Mouse (Mus musculus): Measurements from ENCODE around the gene Smoc1. TPM values are rescaled to one million over a fixed set of nuclear protein-coding genes. Genes with fewer than 3 reads are reported as not detected.

Smoc1 gene
- polyA plus RNA-seq, 1 experiment from 2014 or later = 7.3 TPM

GRCm38 (mm10) chr12:81105721-81106633 lies 79.4 kb downstream of the Smoc1 start:
- H3K4me2 ChIP-seq = no peak overlapping the region
- H3K4me3 ChIP-seq = no peak overlapping the region
- H3K27ac ChIP-seq (replicated peaks) = no peak overlapping the region
- H3K9ac ChIP-seq = no peak overlapping the region
- 82% methylated on average over 12 of the region's 12 CpGs for WGBS
- no peaks in the 10 kb centered on the region for H3K9me3 ChIP-seq
- peaks cover 16% of the 10 kb centered on the region for H3K4me1 ChIP-seq
- no peak for ATAC-seq (ENCODE audit: extremely low read depth, insufficient number of reproducible peaks, low FRiP score, low TSS enrichment)
- H3K27me3 ChIP-seq (replicated peaks) = no peaks in the 10 kb centered on the region
- H3K36me3 ChIP-seq = no peaks in the 10 kb centered on the region

GRCm38 (mm10) chr12:81107278-81108100 lies 80.9 kb downstream of the Smoc1 start:
- Histone ChIP-seq H3K9me3 (no peaks in the 10 kb centered on the region), H3K9ac (no peak overlapping the region), H3K27me3 (replicated peaks) (no peaks in the 10 kb centered on the region), H3K4me3 (no peak overlapping the region), H3K4me2 (no peak overlapping the region), H3K4me1 (peaks cover 16% of the 10 kb centered on the region), H3K27ac (replicated peaks) (no peak overlapping the region), H3K36me3 (no peaks in the 10 kb centered on the region)
- no peak for ATAC-seq (ENCODE audit: extremely low read depth, insufficient number of reproducible peaks, low FRiP score, low TSS enrichment)
- WGBS = 68% methylated on average over 14 of the region's 14 CpGs

DNA sequence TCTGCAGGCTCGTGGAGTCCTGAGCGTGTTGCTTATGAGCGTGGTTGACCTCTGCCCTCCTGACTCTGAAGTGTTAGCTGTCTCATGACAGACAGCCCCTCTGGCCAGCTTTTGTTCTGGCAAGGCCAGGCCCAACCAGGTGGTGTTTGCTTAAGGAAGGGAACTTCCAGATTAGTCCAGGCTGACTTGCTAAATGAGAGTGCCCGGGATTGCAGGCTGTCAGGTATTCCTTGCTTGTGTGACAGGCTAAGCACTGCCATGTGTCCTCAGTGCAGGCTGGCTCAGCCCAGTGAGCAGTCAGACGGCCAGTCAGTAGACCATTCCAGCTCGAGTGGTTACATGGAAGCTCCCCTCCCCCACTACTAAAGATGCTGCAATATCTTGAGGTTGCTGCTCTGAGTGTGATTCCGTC lies 82.0 kb downstream of the Smoc1 start:
- Histone ChIP-seq H3K4me2 (no peak overlapping the region), H3K27me3 (replicated peaks) (no peaks in the 10 kb centered on the region), H3K9ac (no peak overlapping the region), H3K27ac (replicated peaks) (no peak overlapping the region), H3K36me3 (no peaks in the 10 kb centered on the region), H3K4me3 (no peak overlapping the region), H3K4me1 (peaks cover 16% of the 10 kb centered on the region), H3K9me3 (no peaks in the 10 kb centered on the region)
- ATAC-seq (ENCODE audit: extremely low read depth, insufficient number of reproducible peaks, low FRiP score, low TSS enrichment) = no peak
- 21% methylated on average over 7 of the region's 7 CpGs for WGBS

- peaks cover 16% of the 10 kb centered on the region for H3K4me1 ChIP-seq
- no peaks in the 10 kb centered on the region for H3K27me3 ChIP-seq (replicated peaks)
- no peak overlapping the region for H3K4me2 ChIP-seq
- H3K27ac ChIP-seq (replicated peaks) = no peak overlapping the region
- H3K9me3 ChIP-seq = no peaks in the 10 kb centered on the region
- WGBS = 80% methylated on average over 3 of the region's 3 CpGs
- H3K4me3 ChIP-seq = no peak overlapping the region
- H3K9ac ChIP-seq = no peak overlapping the region
- no peak for ATAC-seq (ENCODE audit: extremely low read depth, insufficient number of reproducible peaks, low FRiP score, low TSS enrichment)
- no peaks in the 10 kb centered on the region for H3K36me3 ChIP-seq
Observed at GRCm38 (mm10) chr12:81110006-81110405, 83.4 kb downstream of the Smoc1 start.

- H3K27ac ChIP-seq (replicated peaks) = no peak overlapping the region
- H3K9me3 ChIP-seq = no peaks in the 10 kb centered on the region
- no peak overlapping the region for H3K4me3 ChIP-seq
- H3K4me2 ChIP-seq = no peak overlapping the region
- peaks cover 16% of the 10 kb centered on the region for H3K4me1 ChIP-seq
- no peaks in the 10 kb centered on the region for H3K27me3 ChIP-seq (replicated peaks)
- no peak for ATAC-seq (ENCODE audit: extremely low read depth, insufficient number of reproducible peaks, low FRiP score, low TSS enrichment)
- no peak overlapping the region for H3K9ac ChIP-seq
- no peaks in the 10 kb centered on the region for H3K36me3 ChIP-seq
- 91% methylated on average over 4 of the region's 4 CpGs for WGBS
Observed at GRCm38 (mm10) chr12:81112321-81112720, 85.7 kb downstream of the Smoc1 start.

- Histone ChIP-seq H3K4me2 (no peak overlapping the region), H3K36me3 (no peaks in the 10 kb centered on the region), H3K4me1 (no peaks in the 10 kb centered on the region), H3K4me3 (no peak overlapping the region), H3K27me3 (replicated peaks) (no peaks in the 10 kb centered on the region), H3K9ac (no peak overlapping the region), H3K9me3 (peaks cover 5% of the 10 kb centered on the region; the same call in 1 of the 2 replicates), H3K27ac (replicated peaks) (no peak overlapping the region)
- ATAC-seq (ENCODE audit: extremely low read depth, insufficient number of reproducible peaks, low FRiP score, low TSS enrichment) = no peak
Observed at GRCm38 (mm10) chr12:81120301-81120700, 93.7 kb downstream of the Smoc1 start.

DNA sequence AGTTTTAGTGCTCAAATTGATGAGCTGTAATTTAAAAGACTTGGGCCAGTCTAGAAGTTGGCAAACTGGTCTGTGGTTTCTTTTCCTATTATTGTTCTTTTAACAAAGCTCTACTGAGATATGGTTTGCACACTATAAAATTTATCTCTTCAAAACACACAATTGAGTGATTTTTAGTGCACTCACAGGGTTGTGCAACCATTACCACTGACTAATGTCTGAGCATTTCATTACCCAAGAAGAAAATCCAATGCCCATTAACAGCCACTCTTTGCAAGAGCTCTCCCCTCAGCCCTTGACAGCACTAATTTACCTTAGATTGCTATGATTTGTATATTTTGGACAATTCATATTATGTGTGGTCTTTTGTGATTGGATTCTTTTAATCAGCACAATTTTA lies 97.2 kb downstream of the Smoc1 start:
- H3K4me2 ChIP-seq = no peak overlapping the region
- no peaks in the 10 kb centered on the region for H3K4me1 ChIP-seq
- no peak overlapping the region for H3K9ac ChIP-seq
- H3K27me3 ChIP-seq (replicated peaks) = no peaks in the 10 kb centered on the region
- H3K9me3 ChIP-seq = peaks cover 5% of the 10 kb centered on the region; the same call in 1 of the 2 replicates
- ATAC-seq (ENCODE audit: extremely low read depth, insufficient number of reproducible peaks, low FRiP score, low TSS enrichment) = no peak
- H3K4me3 ChIP-seq = no peak overlapping the region
- H3K27ac ChIP-seq (replicated peaks) = no peak overlapping the region
- H3K36me3 ChIP-seq = no peaks in the 10 kb centered on the region

GRCm38 (mm10) chr12:81126842-81127241 lies 100.2 kb downstream of the Smoc1 start:
- WGBS = 80% methylated on average over 3 of the region's 3 CpGs
- Histone ChIP-seq H3K9me3 (no peaks in the 10 kb centered on the region), H3K27ac (replicated peaks) (no peak overlapping the region), H3K27me3 (replicated peaks) (no peaks in the 10 kb centered on the region), H3K4me1 (no peaks in the 10 kb centered on the region), H3K4me2 (no peak overlapping the region), H3K4me3 (no peak overlapping the region), H3K36me3 (no peaks in the 10 kb centered on the region), H3K9ac (no peak overlapping the region)
- ATAC-seq (ENCODE audit: extremely low read depth, insufficient number of reproducible peaks, low FRiP score, low TSS enrichment) = no peak

DNA sequence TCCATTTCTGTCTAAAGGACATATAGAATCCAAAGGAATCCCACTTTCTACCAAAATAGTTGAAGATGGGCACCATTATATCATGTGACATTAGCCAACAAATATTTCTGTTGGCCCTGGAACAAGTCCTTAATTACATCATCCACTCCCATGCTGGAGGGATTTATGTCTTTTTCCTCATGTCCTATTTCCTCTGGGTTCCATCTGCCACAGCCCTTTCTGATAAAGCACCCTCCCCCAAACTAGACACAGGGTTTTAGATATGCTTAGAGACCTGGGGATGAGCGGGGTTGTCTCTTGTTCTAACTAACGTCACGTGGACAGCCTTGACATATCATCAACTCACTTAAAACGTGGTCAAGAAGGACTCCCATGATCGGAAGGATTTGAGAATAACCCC lies 102.1 kb downstream of the Smoc1 start:
- Histone ChIP-seq H3K4me2 (no peak overlapping the region), H3K9me3 (no peaks in the 10 kb centered on the region), H3K4me3 (no peak overlapping the region), H3K9ac (no peak overlapping the region), H3K27ac (replicated peaks) (no peak overlapping the region), H3K4me1 (no peaks in the 10 kb centered on the region), H3K36me3 (no peaks in the 10 kb centered on the region), H3K27me3 (replicated peaks) (no peaks in the 10 kb centered on the region)
- WGBS = 67% methylated on average over 5 of the region's 5 CpGs
- no peak for ATAC-seq (ENCODE audit: extremely low read depth, insufficient number of reproducible peaks, low FRiP score, low TSS enrichment)

DNA sequence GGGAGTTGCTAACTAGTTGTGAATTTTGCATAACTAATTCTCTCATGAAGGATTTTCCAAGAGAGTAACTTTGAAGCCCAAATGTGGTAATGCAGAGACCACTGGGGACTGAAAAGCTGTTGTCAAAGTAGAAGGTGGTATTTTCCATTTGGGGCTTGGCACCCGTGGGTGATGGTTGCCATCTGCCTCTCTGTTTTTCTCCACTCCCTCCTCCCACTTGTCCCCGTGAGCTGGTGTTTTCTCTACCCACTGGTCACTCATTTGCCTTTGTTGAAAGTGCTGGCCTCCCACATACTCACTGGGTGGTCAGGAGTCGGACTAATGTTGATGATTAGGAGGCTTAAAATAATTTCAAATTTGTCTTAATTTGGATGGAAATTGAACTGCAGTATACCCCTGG lies 104.1 kb downstream of the Smoc1 start:
- no peak overlapping the region for H3K9ac ChIP-seq
- H3K4me2 ChIP-seq = no peak overlapping the region
- no peak overlapping the region for H3K27ac ChIP-seq (replicated peaks)
- H3K4me1 ChIP-seq = no peaks in the 10 kb centered on the region
- no peaks in the 10 kb centered on the region for H3K9me3 ChIP-seq
- WGBS = 27% methylated on average over 3 of the region's 3 CpGs
- no peak overlapping the region for H3K4me3 ChIP-seq
- no peaks in the 10 kb centered on the region for H3K27me3 ChIP-seq (replicated peaks)
- H3K36me3 ChIP-seq = no peaks in the 10 kb centered on the region
- no peak for ATAC-seq (ENCODE audit: extremely low read depth, insufficient number of reproducible peaks, low FRiP score, low TSS enrichment)

DNA sequence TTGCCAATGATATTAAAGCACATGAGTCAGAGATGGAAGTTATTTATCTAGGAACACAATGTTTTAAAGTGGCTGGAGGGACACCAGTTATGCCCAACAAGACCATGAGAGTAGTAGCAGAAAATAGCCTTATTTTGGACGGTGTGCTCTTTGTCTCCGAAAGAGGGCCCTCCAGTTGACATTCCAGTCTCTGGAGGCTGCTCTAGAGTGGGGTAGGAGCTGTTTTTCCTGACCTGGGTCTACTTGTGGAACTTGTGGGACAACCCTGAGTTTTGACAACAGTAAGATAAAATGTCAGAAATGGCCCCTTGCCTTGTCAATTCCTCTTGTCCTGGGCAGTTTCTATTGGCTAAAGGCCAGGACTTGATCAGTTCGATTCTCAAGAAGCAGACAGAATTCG lies 104.5 kb downstream of the Smoc1 start:
- 38% methylated on average over 4 of the region's 4 CpGs for WGBS

More for the DNA sequence above, 104.5 kb downstream of the Smoc1 start:
- ATAC-seq (ENCODE audit: extremely low read depth, insufficient number of reproducible peaks, low FRiP score, low TSS enrichment) = no peak
- Histone ChIP-seq H3K4me3 (no peak overlapping the region), H3K27me3 (replicated peaks) (no peaks in the 10 kb centered on the region), H3K9ac (no peak overlapping the region), H3K36me3 (no peaks in the 10 kb centered on the region), H3K4me1 (no peaks in the 10 kb centered on the region), H3K9me3 (no peaks in the 10 kb centered on the region), H3K27ac (replicated peaks) (no peak overlapping the region), H3K4me2 (no peak overlapping the region)

Measured in heart, embryonic 13.5 days (tissue).